Mouse (Mus musculus) thymus, adult 2 months (tissue): ENCODE measurements at regions not wholly inside any gene's neighbourhood (a gene's known extent, or its start where the extent isn't known, plus 50 kb on each side); places are given as distances from the start of the nearest gene placed in this dataset.

ENCODE experiments used
- CTCF ChIP-seq: fragments of 200-500 bp; IDR thresholded peaks from 2 replicates; pipeline ENCODE4 v1.5.1; 2012; ENCODE audit warnings: mild to moderate bottlenecking, control low read depth, low read length, moderate library complexity, borderline replicate concordance; ENCODE audit not compliant: control insufficient read depth, poor library complexity, insufficient read depth; ENCODE audit errors: extremely low read depth
- POLR2A ChIP-seq: fragments of 200-500 bp; IDR thresholded peaks from 2 replicates; pipeline ENCODE4 v1.6.1; 2012; ENCODE audit warnings: mild to moderate bottlenecking, low read length, control low read depth, moderate library complexity; ENCODE audit not compliant: control insufficient read depth, poor library complexity, insufficient read depth; ENCODE audit errors: extremely low read depth

- peak; percentile 82 for TF ChIP-seq CTCF
- TF ChIP-seq POLR2A, result no peak
Measured at GRCm38 (mm10) chr3:146345308-146345780, 59.1 kb upstream of the Ssx2ip start.
